Mouse (Mus musculus): ENCODE measurements around the gene Igfbp2.

Igfbp2 gene

DNA sequence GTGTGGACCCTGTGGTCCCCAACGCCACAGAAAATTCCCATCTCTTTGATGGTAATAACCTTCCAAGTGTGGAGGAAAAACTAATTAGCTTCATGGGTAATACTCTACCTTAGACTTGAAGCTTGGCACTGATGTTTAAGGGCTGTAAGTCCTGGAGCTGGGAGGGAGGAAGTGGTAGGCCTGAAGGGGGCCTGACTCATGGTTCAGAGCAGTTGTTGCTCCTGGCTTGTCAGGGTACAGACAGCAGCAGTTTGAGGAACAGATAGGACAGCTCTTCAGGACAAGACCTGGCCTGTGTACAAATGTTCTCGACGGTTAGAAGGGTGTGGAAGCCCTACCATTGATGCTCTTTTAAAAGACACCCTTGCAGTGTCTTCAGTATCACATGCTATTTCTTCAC lies 8.7 kb upstream of the Igfbp2 start:
- DNase-seq: no peak

- DNase-seq: no peak
Observed at GRCm38 (mm10) chr1:72819995-72820394, 4.3 kb upstream of the Igfbp2 start.

DNA sequence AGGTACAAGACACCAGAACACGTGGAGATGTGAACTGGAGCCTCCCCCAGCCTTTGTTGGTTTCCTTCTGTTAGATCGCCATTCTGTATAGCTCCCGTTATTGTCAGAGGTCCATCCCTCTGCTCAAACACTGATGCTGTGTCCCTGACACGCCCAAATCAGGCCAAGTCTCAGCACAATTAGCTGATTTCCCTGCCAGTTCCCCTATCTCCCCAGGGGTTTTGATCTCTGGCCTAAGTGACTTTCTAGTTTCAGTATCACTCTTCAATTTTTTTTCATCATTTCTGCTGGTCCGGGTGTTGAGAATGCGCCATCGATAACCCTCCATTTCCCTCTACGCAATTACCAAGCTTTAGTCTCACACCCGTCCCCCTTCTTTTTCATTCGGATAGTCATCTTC lies 1.4 kb upstream of the Igfbp2 start:
- DNase-seq: no peak

GRCm38 (mm10) chr1:72824707-72825101 lies 401 bp downstream of the Igfbp2 start:
- peak; percentile 21 for DNase-seq

DNA sequence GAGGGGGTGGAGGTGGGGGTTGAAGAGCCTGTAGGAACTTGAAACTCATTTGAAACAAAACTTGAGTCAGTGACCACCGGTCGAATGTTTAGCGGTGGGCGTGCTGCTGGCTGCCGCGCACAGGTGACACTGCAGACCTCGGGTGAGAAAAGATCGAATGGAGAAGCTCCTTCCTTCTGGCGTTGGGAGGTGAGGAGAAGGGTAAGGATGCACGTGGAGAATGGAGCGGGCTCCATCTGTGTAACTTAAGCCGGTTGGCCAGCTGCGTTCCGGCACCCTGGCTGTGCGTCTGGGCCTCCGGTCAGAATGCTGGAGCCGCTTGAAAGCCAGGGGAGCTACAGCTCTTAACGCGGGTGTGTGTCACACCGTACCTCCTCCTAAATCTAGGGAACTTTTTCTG lies 983 bp downstream of the Igfbp2 start:
- no peak for DNase-seq

- no peak for DNase-seq
Observed at GRCm38 (mm10) chr1:72825921-72826320, 1.6 kb downstream of the Igfbp2 start.

- DNase-seq: no peak
Observed at GRCm38 (mm10) chr1:72826446-72826845, 2.1 kb downstream of the Igfbp2 start.

- no peak for DNase-seq
Observed at GRCm38 (mm10) chr1:72826931-72827330, 2.6 kb downstream of the Igfbp2 start.

DNA sequence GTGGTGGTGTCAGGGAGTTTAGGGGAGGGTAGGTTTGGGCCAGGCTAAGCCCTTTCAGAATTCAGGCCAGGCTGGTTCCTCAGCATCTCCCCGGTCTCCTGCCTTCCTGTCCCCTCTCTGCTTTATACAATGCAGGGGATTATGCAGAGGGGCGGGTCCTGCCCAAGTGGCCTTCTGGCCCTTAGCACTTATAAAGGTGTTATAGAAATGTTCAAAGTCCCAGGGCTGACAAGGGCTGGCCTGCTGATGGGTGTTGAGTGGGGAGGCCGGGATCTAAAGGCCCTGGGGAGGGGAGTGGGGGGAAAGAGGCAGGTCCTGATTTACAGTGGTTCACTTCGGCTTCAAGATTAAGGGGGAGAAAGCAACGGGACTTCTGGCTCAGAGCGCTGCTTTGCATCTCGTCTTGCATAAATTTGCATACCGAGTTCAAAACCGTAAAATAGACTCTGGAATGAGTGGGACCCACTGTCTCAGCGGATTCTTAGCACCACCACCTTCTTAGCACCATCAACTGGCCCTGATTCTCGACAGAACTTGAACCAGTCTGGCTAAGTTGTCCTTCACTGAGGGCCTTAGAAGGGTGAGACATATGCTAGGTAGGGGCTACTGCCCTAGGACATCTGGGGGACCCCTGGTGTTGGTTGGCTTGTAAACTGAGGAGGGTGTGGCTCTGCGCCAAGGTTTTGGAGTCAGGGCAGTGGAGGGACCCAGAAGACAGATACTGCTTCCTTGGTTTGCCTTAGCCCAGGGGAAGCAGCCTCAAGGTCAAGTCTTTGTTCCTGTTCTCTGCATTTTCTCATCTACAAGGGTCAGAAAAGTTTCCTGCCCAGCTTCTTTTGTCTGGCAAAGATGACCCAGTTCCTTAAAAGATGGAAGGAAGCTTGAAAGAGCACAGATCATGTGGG lies 3.4 kb downstream of the Igfbp2 start:
- DNase-seq: no peak

GRCm38 (mm10) chr1:72828843-72829242 lies 4.5 kb downstream of the Igfbp2 start:
- DNase-seq: no peak

- no peak for DNase-seq
Observed at GRCm38 (mm10) chr1:72830485-72830884, 6.2 kb downstream of the Igfbp2 start.

GRCm38 (mm10) chr1:72832715-72833153 lies 8.4 kb downstream of the Igfbp2 start:
- peak; percentile 41 for DNase-seq

DNA sequence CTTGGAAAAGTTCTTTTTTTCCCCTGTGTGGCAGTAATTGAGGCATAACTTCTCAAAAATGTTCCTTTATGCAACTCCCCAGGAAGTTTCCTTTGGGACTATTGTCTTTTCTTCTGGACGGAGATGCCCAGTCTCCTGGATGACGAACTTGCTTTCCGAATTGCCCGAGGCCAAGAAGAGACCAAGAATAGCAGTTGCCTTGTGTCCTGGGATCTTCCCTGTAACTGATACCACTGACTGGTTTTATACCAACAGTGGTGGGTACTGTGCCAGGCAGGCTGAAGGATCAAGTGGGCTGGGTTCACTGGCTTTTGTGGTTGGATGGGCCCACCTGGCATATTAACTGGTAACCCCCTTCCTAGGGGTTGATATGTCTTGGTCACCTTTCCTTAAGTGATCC lies 9.3 kb downstream of the Igfbp2 start:
- no peak for DNase-seq

- no peak for DNase-seq
Observed at GRCm38 (mm10) chr1:72839356-72839755, 15.1 kb downstream of the Igfbp2 start.

DNA sequence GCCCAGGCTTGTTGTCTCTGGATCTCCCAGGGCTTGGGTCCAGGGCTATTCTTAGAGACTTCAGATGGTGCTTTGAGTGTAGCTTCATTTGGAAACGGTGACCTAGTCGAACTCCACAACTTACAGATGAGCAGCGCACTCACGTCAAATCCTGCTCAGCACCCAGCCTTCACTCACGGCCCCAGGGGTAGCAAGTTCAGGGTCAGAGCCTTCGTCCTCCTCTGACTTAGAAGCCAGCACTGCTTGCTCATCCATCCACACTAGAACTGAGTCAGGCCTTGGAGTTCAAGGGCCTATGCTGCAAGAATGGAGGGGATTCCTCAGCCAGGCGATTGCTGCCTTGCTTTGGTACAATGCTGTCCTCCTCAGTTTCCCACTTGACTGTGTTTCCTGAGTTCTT lies 15.5 kb downstream of the Igfbp2 start:
- no peak for DNase-seq

DNA sequence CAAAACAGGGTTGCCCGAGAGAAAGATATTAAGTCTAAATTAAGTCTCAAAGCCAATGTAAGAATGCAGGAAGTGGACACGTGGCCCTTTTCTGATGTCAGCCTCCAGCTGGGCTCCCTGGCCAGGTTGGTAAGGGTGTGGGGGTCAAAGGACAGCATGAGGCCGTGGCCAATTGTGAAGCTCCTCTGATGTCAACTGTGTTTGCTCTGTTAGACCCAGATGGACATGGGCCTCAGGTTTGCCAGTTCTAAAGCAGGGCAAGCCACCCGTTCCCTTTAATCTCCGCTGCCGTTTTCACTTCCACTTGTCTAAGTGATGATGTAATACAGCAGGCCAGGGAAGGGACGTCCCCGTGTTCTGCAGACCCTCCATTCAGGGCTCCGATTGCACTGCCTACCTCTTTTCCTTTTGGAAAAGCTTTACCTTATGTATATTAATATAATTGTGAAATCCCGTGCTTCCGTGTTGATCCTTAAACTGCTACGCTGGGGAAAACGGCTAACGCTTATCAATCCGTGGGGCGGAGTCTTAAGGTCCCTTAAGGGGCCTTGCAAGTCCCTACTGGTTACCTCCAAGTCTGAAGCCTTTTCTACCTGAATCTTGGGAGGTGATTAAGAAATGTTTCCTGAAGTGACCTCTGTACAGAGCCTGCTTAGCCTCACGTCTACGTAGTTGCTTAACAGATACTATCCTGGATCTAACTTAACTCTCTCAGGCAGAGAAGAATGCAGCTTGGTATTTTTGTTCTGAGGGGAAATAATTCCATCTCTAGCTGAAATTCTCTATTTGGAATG lies 18.6 kb downstream of the Igfbp2 start:
- no peak for DNase-seq

- no peak for DNase-seq
Observed at GRCm38 (mm10) chr1:72844675-72845074, 20.4 kb downstream of the Igfbp2 start.

DNA sequence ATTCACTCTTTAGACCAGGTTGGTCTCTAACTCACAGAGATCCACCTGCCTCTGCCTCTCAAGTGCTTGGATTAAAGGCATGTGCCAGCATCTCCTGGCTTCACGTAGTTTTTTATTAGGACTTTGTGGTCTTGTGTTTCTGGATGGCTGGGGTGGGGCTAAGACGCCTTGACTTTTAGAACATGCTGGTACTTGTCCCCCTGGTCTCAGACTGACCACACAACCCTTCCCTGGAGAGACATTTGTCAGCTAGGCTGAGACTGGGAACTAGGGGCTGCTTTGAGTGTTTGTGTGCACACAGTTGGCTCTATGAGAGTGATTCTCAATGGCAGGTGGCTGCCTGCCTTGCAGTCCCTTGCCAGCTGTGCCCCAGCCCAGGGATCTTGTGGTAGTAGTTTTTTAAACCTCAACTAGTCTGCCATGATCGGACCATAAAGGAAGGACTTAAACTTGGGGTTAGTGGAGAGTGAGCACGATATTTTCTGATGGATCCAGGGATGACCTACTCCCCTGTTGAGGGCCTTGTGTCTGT lies 23.6 kb downstream of the Igfbp2 start:
- no peak for DNase-seq

- no peak for DNase-seq
Observed at GRCm38 (mm10) chr1:72849037-72849436, 24.7 kb downstream of the Igfbp2 start.

DNA sequence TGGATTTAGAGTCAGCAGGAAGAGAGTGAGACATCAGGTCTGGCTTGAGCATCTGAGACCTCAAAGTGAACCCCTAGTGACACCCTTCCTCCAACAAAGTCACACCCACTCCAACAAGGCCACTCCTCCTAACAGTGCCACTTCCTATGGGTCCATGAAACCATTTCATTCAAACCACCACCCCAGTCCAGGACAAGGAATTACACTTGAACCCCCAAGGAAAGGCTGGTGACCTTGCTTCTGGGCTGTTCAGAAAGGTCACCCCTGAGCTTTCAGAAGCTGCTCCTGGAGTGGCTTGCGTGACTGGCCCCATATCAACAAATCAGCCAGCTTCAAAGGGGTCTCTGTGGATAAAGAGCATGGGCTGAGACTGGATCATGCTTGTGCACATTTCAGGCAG lies 29.5 kb downstream of the Igfbp2 start:
- no peak for DNase-seq

DNA sequence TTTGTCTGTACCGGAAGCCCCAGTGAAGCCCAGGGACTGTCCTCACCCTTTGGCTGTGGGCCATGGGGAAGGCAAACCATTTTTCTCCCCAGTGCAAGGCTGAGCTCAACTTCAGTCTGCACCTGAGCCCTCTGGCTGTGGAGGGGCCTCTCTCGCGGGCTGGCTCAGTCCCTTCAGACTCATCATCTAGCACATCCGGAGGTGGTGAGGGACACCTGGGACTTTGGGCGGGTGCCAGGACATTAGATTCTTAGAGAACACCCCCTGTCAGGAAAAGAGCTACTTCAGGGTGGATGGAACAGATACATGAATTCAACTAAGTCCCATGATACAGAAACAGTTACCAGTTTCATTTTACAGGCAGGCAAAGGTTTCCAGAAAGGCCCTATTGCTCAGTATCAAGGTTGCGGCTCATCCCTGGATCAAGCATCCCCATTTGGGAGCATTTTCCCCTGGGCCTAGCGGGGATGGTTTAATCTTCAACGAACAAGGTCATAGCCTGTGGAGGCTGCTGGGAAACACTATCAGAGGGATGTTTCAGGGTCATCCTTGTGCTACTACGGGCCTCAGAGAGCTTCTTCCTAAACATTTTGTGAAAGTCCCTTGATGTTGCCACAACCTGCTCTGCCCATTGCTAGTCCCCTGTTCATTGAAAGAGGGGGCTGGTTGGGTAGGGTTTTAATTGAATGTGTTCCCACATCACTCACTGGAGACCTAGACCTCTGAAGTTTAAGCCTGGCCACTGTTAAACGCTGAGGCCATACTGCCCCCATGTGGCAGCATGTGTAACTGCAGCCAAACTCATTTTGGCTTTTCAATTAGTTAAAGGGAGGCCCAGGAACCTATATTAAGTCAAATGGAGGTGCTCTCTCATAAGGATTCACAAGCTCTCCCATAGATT lies 30.3 kb downstream of the Igfbp2 start:
- peak; percentile 61 for DNase-seq

DNA sequence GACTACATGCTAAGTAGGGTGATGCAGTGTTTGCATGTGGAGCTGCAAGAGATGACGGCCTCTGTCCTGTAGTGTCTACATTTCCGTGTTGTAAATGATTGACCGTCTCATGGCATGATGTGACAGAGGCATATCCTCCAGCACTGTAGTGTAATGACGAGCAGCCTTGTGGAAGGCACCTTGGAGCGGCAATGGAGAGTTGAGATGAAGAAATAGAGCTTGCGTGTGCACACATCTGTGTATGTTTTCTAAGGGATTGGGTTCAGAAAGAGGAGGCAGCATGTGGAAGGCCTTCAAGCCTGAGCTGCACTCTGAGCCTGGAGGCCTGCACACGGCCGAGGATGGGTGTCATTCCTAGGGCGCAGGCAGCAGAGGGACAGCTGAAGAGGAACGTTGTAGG lies 31.4 kb downstream of the Igfbp2 start:
- DNase-seq: no peak

All from kidney, adult 18-20 months (tissue).